Mouse (Mus musculus) CD4-positive, CD25-positive, alpha-beta regulatory T cell, adult 4 months (primary cell): Measurements from ENCODE around the gene Ptprj. TPM values are rescaled to one million over a fixed set of nuclear protein-coding genes. Genes with fewer than 3 reads are reported as not detected.
A peak's percentile ranks its signal among the peaks of the same experiment; 100 is the strongest.

Source experiments
- ATAC-seq: one replicate; pipeline ENCODE4 v1.8.0; 2017
- polyA plus RNA-seq, 2 experiments: library from polyadenylated mRNA; unstranded; fragments of 100-300 nt; shearing (Covaris generic); gene quantifications; one replicate each; pipeline ENCODE4 v1.2.1; 2017

The Ptprj gene
- polyA plus RNA-seq, 2 experiments from 2014 or later, result 5.2 to 7.0 TPM

DNA sequence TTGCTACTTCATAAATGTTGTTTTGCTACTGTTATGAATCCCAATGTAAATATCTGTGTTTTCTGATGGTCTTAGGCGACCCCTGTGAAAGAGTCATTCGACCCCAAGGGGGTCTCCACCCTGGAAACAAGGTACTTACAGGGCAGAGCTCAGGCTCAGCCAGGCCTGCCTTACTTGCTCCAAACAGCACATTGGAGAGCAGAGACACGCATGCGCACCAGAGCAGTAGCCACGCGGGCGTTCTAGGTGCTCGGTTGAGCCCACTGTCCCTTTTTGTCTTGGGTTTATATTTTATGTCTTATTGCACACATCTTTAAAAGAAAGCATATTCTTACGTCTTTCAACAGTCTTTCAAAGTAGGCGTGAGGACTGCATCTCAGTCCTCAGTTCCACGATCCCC, 22.1 kb downstream of the Ptprj start:
- no peak for ATAC-seq

DNA sequence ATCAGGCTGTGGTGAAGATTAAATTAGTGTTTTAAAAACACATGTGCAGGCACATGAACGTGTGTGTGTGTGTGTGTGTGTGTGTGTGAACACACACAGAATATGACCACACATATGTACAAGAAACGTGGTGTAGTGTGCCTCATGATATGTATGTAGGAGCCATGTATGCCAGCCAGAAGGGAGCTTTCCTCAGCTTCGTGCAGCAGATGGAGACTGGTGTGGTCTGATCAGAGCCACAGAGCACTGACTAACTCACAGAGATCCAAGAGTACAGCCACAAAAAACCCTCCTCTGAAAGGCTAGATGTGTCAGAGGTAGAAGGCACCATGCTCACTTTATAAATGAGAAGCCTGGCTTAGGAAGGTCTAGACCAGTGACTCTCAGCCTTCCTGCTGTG, 22.5 kb downstream of the Ptprj start:
- no peak for ATAC-seq

DNA sequence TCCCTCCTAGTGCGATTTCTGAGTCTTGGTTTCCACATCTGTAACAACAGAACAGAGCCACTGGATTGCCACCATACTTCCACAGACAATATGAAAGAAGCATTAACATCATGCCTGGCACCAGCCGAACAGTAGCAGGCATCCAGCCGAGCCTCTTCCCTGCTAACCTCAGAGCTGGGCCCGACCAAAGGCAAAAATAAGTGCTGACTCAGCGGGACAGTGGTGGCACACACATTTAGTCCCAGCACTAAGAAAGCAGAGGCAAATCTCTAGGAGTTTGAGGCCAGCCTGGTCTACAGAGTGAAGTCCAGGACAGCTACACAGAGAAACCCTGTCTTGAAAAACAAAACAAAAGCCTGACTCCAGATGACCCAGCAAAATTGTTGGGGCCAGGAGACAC, 24.7 kb downstream of the Ptprj start:
- no peak for ATAC-seq

DNA sequence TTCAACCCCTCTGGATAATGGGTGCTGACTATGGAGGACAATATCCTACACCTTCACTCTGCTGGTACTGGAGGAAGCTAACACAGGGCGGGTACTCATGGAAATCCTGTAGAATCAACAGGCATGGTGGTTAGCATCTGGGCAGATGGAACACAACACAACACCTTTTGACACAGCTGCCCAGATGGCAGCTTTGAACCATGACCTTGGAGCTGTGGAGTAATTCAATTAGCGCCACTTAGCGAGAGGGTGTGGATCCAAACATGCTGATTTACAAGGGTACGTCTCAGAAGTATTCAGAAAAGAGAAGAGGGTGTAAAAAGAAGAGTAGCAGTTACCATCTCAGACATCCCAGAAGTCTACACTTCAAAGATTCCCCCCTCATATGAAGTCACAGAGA, 25.6 kb downstream of the Ptprj start:
- no peak for ATAC-seq

DNA sequence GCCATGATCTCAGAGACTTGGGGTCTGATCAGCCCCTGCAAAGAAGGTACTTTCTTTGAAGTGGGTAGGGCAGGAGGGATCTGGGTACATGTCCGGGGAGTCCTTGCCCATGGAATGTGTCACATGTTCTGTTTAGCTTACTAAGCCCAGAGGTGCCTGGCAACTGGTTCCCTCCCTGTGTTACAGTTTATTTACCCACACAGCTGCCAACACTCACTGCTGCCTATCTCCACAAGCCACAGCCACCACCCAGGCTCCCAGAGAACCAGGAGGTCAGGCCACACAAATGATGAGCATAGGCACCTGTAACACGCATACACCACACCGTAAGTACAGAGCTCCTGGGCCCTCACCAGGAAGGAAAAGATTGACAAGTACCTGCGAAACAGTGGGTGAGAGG, 26.6 kb downstream of the Ptprj start:
- ATAC-seq, result no peak

DNA sequence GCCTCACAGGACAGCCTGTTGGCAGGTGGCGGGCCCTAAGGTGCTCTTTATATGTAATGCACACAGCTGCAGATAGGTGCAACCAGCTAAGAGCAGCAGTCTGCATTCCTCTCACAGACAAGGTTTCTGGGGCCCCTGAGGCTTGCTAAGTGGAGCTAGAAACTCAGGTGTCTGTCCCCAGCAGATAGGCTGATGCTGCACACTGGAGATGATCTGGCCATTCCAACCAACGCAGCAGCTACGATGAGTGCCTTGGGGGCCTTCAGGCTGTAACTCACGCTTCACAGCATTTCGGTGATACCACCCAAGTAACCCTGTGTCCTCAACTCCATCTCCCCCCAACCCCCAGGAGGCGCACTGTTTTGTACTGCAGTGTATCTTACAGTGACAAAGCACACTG, 29.8 kb downstream of the Ptprj start:
- ATAC-seq, result no peak

DNA sequence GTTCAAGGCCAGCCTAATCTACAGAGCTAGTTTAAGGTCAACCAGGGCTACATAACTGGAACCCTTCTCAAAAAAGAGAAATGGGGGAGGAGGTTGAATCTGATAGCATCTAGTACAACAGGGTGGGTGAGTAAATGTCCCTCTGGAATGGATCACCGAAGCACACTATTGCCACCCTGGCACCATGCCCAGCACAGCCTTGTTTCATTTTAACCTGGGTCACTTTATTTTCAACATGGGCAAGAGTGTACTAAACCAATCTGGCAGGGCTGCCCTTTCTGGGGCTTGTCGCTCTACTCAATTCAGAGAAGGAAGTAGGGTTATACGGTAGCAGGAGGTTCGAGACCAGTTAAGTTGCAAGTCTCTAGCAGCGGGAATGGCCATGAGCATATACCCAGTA, 31.9 kb downstream of the Ptprj start:
- no peak for ATAC-seq

DNA sequence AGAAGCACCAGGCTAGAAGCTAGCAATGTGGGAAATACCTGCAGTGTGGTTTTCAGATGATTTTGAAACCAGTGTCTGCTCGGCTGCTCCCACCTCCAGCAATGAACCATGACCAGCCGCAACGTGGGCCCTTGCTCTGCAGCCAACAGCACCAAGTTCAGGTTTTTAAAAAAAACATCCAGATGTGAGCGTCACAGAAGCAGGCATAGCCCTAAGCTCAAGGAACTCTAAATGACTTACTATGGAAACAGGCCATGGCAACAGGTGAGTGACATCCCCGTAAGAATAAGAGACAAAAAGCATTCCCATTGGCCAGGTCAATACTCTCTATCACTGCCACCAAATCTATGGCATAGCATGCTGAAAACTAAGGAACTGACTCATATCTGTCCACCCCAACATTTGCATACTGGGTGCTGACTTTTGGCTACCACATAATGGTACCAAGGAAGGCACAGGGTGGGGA, 33.3 kb downstream of the Ptprj start:
- ATAC-seq, result no peak

DNA sequence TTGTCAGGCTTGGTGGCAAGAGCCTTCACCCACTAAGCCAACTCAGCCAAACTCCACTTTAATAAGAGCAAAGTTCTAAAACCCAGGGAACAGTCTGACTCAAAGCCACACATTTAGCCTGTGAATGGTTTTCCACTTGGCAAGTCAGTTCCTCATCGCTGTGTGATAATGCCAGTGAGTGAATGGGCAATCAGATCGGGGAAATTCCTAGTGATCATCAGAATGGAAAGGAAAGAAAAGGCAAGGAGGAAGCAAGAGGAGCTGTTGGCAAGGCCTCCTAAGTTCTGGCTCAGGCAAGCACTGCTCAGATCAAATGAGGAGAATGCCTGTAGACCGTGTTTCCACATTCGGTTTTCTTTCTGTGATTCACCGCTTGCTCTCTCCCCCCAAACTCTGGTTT, 35.2 kb downstream of the Ptprj start:
- ATAC-seq, result no peak

DNA sequence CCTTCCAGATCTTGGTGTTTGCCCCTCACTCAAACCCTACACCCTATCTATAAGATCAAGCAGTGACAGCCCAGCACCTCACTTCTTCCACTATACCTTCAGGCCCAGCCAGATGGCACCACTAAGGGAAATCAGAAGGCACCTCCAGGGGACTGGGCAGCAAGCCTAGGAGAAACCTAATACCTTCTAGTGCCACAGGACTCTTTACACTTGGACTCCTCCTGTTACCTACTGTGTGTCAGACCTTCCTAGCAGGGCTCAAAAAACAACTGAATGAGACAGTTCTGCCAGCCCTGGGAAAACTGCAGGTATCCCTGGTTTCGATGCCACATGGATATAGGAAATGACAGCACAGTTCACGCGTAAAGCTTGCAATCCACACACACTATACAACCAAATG, 36.5 kb downstream of the Ptprj start:
- no peak for ATAC-seq

DNA sequence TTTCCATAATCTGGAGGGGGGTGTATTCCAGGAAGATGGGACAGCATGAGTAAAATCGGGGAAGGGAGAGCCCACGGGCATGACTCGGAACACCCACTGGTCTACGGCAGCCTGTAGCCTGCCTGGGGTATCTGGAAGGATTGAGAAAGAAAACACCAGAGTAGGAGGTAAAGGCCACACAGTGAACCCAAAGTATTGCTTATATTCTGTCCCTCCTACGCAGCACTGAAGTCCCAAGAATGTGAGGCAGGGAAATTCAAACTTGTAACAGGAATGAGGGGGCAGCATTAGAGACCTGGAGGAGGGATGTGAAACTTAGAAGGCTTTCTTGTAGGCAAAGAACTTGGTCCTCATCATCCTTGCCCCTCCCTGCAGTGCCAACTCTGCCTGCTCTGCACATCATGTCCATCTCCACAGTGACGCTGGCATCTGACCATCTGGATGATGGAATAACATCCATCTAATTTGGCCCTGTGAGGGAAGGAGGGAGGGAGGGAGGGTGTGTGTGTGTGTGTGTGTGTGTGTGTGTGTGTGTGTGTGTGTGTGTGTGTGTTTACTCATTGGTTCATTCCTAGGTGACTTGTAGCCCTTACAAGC, 37.2 kb downstream of the Ptprj start:
- ATAC-seq, result no peak

DNA sequence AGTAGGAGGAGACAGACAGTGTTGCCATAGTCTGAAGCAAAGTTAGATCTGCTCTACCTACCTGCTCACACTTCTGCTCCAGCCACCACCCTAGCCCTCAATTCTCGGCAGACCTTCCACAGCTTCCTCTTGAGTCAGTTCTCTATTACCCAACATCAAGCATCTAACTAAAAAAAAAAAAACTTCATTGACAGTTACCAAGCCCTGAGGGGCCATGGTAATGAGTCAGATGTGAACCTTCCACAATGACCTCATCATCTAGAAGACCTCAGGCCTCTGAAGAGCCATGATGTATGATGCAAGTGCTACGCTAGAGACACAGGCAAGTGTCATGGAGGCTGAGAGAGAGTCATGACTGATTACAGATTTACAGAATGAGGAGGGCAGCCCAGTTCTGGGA, 37.8 kb downstream of the Ptprj start:
- ATAC-seq, result peak; percentile 37

DNA sequence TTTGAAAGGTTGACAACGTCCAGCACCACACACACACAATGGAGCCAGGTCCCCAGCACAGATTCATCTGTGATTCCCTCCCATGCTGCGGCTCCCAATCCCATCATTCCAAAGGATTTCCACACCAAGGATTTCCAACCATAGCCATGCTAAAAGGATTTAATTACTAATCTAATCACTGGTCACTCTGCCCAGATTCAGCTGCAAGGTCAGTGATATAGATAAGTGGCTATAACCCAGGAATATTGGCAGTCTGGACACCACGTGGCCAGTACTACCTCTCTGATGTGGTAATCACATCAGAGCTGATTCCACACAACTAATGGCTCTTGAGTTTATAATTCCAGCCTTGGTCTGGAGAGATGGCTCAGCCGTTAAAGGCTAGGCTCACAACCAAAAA, 41.2 kb downstream of the Ptprj start:
- no peak for ATAC-seq

DNA sequence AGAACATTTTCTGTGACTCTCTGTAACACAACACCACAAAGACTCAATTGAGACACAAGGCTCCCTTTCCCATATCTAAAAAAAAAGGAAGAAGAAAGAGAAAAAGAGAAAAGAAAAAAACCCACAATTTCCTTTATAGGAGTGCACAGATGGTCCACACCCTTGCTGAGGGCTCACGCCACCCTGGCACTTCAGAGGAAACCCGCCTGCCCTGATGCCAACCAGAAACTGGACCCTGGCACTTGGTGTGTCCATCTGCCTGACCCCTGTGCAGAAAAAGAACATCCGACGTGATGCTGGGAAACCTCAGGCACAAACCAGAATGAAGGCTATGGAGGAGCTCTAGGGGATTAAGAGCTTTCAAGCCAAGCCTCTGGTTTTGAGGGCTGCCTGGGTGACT, 43.2 kb downstream of the Ptprj start:
- ATAC-seq, result no peak

DNA sequence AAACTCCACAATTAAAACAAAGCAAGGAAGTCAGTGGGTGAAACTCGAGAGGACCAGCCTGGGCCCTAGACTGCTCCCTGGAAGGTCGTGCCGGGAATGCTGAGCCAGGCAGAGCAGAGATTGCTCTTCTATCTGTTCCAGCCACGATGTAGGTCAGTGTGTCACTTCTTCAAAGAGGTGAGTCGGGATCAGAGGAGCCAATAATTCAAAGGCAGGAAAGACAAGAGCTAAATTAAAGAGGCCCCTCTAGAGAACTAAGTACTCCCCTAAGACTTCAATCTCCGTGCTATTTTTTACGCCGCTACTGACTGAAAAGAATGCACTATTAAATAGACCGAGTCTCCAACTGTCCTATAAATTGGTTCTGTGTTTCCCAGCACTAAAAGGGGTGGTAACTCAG, 43.9 kb downstream of the Ptprj start:
- ATAC-seq, result no peak

DNA sequence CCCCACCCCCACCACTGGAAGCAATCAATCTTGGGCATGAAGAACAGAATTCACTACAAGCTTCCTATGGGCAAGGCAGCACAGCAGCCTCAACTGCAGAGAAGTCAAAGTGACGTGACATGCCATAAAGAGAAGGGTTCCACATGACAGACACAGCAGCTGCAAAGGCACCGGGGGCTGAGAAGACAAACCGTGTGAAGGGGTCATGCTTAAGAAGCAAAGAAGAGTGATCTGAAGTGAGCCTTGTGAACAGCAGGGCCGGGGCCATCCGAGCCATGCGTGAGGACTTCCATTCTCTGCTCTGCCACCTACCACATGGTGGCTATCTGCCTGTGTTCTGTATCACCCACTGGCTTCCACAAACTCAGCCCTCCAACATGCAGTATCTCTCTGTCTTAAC, 45.7 kb downstream of the Ptprj start:
- ATAC-seq, result no peak

DNA sequence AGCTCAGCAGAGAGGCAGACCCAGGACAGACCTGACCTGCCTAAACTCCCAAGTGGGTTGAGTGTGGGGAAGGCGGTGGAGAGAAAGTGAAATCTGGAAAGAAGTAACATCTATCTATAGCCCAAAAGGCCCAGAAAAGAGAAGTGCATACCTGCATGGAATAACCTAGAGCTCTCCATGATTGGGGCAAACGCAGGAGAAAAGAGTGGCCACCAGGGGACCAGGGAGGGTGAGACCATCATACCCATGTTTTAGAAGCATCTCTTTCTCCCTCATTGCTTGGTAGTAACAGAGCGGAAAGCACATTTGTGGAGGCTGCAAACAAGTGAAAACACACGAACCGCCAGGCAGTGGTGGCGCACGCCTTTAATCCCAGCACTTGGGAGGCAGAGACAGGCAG, 46.5 kb downstream of the Ptprj start:
- ATAC-seq, result no peak

DNA sequence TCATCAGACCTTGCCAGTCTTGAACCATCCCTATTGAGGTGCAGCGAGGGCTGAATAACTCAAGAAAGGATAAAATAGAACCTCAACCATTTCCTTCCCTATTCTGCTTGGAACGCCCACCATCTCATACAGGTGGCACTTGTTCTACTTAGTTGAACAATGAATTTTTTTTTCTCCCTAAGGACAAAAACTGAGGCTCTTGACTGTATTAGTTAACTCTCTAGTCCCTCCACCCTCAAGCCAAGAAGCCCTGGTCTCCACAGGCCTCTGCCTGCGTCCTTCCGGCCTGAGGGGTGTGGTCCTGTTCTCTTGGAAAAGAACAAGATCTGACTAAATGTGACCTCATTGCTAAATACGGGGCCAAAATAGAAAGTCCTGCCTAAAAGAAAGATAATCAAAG, 48.4 kb downstream of the Ptprj start:
- no peak for ATAC-seq

DNA sequence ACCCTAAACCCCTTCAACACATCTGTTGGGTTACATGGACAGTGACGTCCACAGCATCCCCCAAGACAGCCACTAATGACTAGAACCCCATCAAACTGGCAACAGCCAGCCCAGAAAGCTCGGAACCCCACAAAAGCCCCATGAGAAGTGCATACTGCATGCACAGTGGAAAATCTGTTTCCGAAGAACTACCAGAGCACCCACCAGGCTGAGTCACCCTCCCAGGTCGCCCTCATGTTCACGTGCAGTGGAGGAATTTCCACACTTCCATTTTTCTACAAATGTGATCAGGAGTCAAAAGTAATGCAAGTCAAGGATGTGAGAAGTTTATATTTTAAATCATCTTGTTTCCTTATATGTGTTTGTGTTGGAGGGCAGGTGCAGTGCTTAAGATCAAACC, 52.3 kb downstream of the Ptprj start:
- ATAC-seq, result peak; percentile 66

DNA sequence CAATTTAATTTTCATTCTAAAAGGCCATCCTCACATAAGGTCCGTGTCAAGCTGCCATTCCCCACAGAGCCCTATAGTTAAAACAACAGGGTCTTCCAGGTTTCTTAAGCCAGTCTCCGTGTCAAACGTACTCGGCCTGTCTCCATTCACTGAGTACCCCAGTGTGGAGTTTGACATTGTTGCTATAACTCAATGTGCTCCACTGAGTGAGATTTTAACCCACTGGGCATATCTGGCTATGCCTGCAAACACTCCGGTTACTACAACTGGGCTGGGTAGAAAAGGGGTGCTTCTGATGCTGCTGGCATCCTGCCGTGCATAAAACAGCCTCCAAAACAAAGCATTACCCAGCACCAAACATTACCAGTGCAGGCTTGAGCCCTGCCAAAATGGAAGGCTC, 53.5 kb downstream of the Ptprj start:
- ATAC-seq, result no peak

DNA sequence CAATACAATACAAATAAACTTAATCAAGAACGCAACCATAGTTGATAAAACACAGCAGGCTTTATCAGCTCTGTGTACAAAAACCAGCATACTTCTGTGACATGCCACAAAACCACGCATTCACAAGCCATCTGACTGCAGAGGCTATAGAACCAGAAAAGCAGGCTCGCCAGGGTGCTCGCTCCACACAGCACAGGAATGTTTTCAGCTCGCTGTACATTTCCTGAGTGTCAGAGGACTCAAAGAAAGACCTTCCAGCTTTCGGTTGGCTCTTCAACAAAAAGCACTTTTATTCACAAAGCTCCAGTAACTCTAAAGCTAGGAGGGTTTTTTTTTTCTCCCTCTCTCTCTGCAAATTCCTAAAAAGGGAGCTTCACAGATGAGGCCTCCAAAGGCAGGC, 53.9 kb downstream of the Ptprj start:
- ATAC-seq, result no peak

DNA sequence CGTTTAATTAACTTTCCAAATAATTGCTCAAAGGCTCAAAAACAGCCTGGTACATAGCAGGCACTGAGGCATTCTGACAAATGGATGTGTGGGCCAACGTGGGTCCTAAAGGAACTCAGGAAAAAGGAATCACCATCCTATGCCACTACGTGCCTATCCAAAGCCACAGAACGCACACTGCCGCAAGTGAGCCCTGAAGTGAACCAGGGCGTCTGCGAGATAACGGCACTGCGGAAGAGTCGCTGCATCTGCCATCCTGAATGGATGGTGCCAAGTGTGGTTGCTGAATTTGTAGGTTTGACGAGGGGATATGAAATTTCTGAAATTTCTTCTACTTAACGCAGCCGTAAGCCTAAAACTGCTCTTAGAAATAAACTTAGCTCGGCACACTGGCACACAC, 54.6 kb downstream of the Ptprj start:
- ATAC-seq, result no peak

DNA sequence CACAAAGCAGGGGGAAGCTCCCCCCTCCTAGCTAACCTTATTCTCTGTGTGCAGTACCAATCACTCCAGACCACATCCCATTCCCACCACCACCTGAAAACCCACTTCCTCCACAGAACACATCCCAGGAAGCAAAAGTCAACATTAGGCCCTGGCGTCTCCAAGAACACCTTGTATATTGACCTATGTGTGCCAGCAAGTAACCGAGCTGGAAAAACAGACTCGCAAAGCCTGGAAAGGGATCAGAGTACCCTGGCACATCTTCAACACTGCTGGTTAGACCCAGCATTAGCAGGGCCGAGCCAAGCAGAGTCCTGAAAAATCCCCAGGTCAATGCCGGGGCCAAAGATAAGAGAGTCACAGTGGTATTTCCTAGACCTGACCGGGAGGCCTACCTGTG, 58.0 kb downstream of the Ptprj start:
- ATAC-seq, result no peak

DNA sequence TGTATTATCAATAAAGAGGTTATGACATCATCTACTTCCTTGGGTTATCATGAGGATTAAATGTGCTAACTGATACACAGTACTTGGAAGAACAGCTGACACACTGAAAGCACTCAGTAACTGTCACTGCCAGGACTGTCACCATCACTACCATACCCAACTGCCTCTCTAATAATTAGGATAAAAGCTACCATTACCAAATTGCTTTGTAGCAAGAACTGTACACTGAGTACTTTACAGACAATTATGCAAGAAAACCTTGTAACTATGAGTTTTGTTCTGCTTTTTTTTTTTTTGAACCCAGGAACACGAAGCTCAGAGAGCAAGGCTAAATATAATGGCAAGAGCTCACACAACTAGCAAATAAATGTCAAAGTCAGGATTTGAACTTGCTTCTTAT, 58.5 kb downstream of the Ptprj start:
- no peak for ATAC-seq

DNA sequence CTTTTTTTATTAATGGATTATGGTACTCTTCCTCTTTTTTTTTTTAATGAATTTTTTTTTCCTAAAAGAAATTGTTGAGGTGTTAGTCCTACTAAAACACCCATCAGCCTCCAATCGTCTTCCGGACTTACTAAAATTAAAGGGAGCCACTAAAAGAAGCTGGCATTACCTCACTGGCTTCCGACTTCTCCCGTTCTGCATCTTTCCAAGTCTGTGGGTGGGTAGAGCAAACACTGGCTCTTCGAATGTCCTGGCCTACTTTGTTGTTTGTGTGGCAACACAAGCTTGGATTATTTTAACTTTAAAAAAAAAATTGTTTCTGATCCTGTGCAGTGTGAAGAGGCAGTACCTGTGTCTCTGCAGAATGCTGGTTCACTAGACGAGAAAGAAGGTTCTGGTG, 62.2 kb downstream of the Ptprj start:
- no peak for ATAC-seq

DNA sequence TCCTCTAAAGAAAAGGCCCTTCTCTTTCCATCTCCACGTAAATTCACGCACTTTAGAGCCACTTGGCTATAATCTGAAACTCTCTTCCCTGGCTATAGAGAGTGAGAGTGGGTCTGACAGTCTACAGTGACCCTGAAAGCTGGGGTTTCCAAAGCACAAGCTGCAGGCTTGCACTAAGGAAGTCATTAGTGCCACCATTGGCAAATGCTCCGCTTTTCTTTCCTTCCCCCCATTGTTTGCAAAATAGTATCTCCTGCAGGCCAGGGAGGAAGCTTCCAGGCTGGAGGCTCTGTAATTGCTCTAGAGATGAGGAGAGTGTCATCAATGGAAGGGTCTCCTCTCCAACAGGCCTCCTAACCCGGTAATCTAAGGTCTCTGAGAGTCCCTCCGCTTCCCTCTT, 65.5 kb downstream of the Ptprj start:
- ATAC-seq, result no peak
